Comparison of ENCODE assay signal across 8 mouse cellular contexts in genomic region chr7:19715239-19716054, GRCm38 (mm10). TPM values are rescaled to one million over a fixed set of nuclear protein-coding genes. Genes with fewer than 3 reads are reported as not detected.
DNase-seq lines count a peak whose midpoint lies in the region; ATAC-seq lines count a peak whose summit lies in the region.

Gene Tomm40 (minus strand): TSS chr7:19715438.

- H3K27me3 ChIP-seq in forebrain, embryonic 14.5 days (replicated peaks; ENCODE audit: control insufficient read depth, insufficient read depth, low read length): no peaks in the 10 kb centered on the region
- H3K27me3 ChIP-seq in neural tube, embryonic 15.5 days (replicated peaks): no peaks in the 10 kb centered on the region

- peak; percentile 98 for ATAC-seq in forebrain, embryonic 14.5 days
- ATAC-seq in neural tube, embryonic 15.5 days (ENCODE audit: low FRiP score): peak; percentile 97

- H3K9me3 ChIP-seq in forebrain, embryonic 14.5 days (replicated peaks; ENCODE audit: control insufficient read depth, low read length): no peaks in the 10 kb centered on the region
- no peaks in the 10 kb centered on the region for H3K9me3 ChIP-seq in neural tube, embryonic 15.5 days (replicated peaks)

- H3K4me2 ChIP-seq in forebrain, embryonic 14.5 days (ENCODE audit: low read length): peak within 1 kb of the TSS; percentile 95
- H3K4me2 ChIP-seq in neural tube, embryonic 15.5 days: peak within 1 kb of the TSS; percentile 95

- intact Hi-C loops in heart, postnatal 14 days (cut with DNase I): loop anchor here (1.0 to 2.0 kb wide), 2 partner anchors 29 to 34 kb away; no protein-coding TSS in a partner anchor

- peak within 1 kb of the TSS; percentile 89 for H3K9ac ChIP-seq in forebrain, embryonic 14.5 days (ENCODE audit: low read length)
- H3K9ac ChIP-seq in neural tube, embryonic 15.5 days (replicated peaks): peak within 1 kb of the TSS; percentile 96

- H3K27ac ChIP-seq in forebrain, embryonic 14.5 days (ENCODE audit: low read depth, low read length): peak within 1 kb of the TSS; percentile 84
- peak within 1 kb of the TSS; percentile 93 for H3K27ac ChIP-seq in neural tube, embryonic 15.5 days (replicated peaks)

- H3K36me3 ChIP-seq in forebrain, embryonic 14.5 days (ENCODE audit: control insufficient read depth, insufficient read depth, low read length): peaks cover 29% of the 10 kb centered on the region
- peaks cover 30% of the 10 kb centered on the region for H3K36me3 ChIP-seq in neural tube, embryonic 15.5 days

- peak within 1 kb of the TSS; percentile 98 for H3K4me3 ChIP-seq in forebrain, embryonic 14.5 days (ENCODE audit: low read depth, low read length)
- H3K4me3 ChIP-seq in neural tube, embryonic 15.5 days (replicated peaks): peak within 1 kb of the TSS; percentile 99

- H3K4me1 ChIP-seq in forebrain, embryonic 14.5 days (ENCODE audit: control insufficient read depth, insufficient read depth, low read length): peaks cover 10% of the 10 kb centered on the region
- H3K4me1 ChIP-seq in neural tube, embryonic 15.5 days: peaks cover 24% of the 10 kb centered on the region

- peak; percentile 100 for DNase-seq in ES-CJ7 (ENCODE audit: low read depth, low spot score)
- peak; percentile 99 for DNase-seq in cerebellum, adult 11 months
- DNase-seq in forebrain, embryonic 14.5 days (ENCODE audit: low spot score): peak; percentile 100
- DNase-seq in heart, postnatal 14 days: peak; percentile 97
- peak; percentile 100 for DNase-seq in layer of hippocampus, adult 11-12 months (ENCODE audit: low spot score)
- DNase-seq in lung, adult 18-20 months: peak; percentile 100
- DNase-seq in testis, postnatal 14 days (ENCODE audit: low spot score): peak; percentile 99

- under 1% methylated on average over 56 of the region's 59 CpGs for WGBS in forebrain, embryonic 14.5 days
- under 1% methylated on average over 57 of the region's 59 CpGs for WGBS in neural tube, embryonic 15.5 days

RNA-seq across cellular contexts. Expression of gene Tomm40, which starts in this region (rescaled TPM):
- 86.3 and 109 TPM in 2 replicates for polyA plus RNA-seq in forebrain, embryonic 14.5 days (2014; fragmentation: Nextera tagmentation; extraction: Ambion mirVana)
- 100 to 1,000 TPM; 107 to 120 TPM for total RNA-seq in heart, postnatal 14 days (2021)
- 155 and 171 TPM in 2 replicates for polyA plus RNA-seq in neural tube, embryonic 15.5 days (2015; fragmentation: Nextera tagmentation; extraction: Ambion mirVana)

Comparison
In these comparisons a context has a peak if more than half of its experiments do, and no peak if none do; other contexts are left out.
1. Peak in every context shown above with its lines: DNase-seq, ATAC-seq, H3K4me3 ChIP-seq and H3K27ac ChIP-seq.